26 mouse cellular contexts compared by ENCODE assay signal in genomic region chr14:30046976-30047375, GRCm38 (mm10). TPM values are rescaled to one million over a fixed set of nuclear protein-coding genes. Genes with fewer than 3 reads are reported as not detected.
DNase-seq lines count a peak whose midpoint lies in the region; ATAC-seq and TF ChIP-seq lines count a peak whose summit lies in the region.
"Had no signal": no experiment of that assay in that cellular context is flagged by ENCODE, and none has a peak within 500 bp of the region (broad histone marks: within the 10 kb centered on the region; RNA-seq: fewer than 3 reads in every experiment).

No protein-coding gene starts in this region.

- H3K4me1 ChIP-seq in kidney, adult 2 months (ENCODE audit: control insufficient read depth, insufficient read depth, low read length): peaks cover 18% of the 10 kb centered on the region
- 0 out of 2 replicates have a peak, but pooled peaks cover 7% of the 10 kb centered on the region for H3K4me1 ChIP-seq in kidney, embryonic 14.5 days (ENCODE audit: control insufficient read depth, insufficient read depth, low read length)
- H3K4me1 ChIP-seq: embryonic facial prominence, embryonic 10.5 days; embryonic facial prominence, embryonic 12.5 days had no signal

- peak; percentile 70 for DNase-seq in kidney, adult 11 months
- no peak for DNase-seq in kidney, postnatal 4 days
- DNase-seq in kidney, adult 2 months: peak; percentile 86
- peak; percentile 83 for DNase-seq in kidney, adult 9 months
- DNase-seq in kidney, postnatal 14 days: no peak
- peak; percentile 59 to 67 for DNase-seq in kidney, postnatal 36 days
- no peak for DNase-seq in urinary bladder, postnatal 14 days (ENCODE audit: low spot score)
- DNase-seq: adrenal gland, adult 8-10 months; adrenal gland, postnatal 14 days; adrenal gland, postnatal 36 days; B cell, adult 2 months; cerebellum, adult 11-12 months; cerebellum, adult 2 months; cerebellum, adult 9-10 months; cerebellum, postnatal 10 days; cerebellum, postnatal 25 days had no signal

- no peaks in the 10 kb centered on the region for H3K27me3 ChIP-seq in kidney, adult 2 months (replicated peaks; ENCODE audit: control insufficient read depth, insufficient read depth, low read length)
- H3K27me3 ChIP-seq in kidney, embryonic 14.5 days (ENCODE audit: control insufficient read depth, insufficient read depth, low read length): no peaks in the 10 kb centered on the region
- H3K27me3 ChIP-seq: CH12.LX; embryonic facial prominence, embryonic 12.5 days; forebrain, embryonic 13.5 days; Patski had no signal

- no peak overlapping the region for H3K9ac ChIP-seq in kidney, embryonic 14.5 days (ENCODE audit: low read depth, low read length)
- H3K9ac ChIP-seq: embryonic facial prominence, embryonic 12.5 days; forebrain, embryonic 13.5 days had no signal

- no peaks in the 10 kb centered on the region for H3K9me3 ChIP-seq in kidney, embryonic 14.5 days (ENCODE audit: control insufficient read depth, low read length)
- H3K9me3 ChIP-seq: embryonic facial prominence, embryonic 10.5 days; embryonic facial prominence, embryonic 12.5 days; forebrain, embryonic 13.5 days; G1E had no signal

- WGBS in kidney, adult 2 months: 51% methylated on average over 4 of the region's 4 CpGs
- 88% methylated on average over 4 of the region's 4 CpGs for WGBS in kidney, embryonic 14.5 days

- no peak overlapping the region for H3K4me2 ChIP-seq in kidney, embryonic 14.5 days (replicated peaks; ENCODE audit: low read depth, low read length)
- H3K4me2 ChIP-seq: embryonic facial prominence, embryonic 12.5 days; forebrain, embryonic 13.5 days had no signal

- ATAC-seq in kidney, embryonic 14.5 days (ENCODE audit: low FRiP score, low TSS enrichment): no peak
- ATAC-seq: activated CD4-positive, CD25-positive, alpha-beta regulatory T cell, adult 4 months; CD4-positive, CD25-positive, alpha-beta regulatory T cell, adult 4 months; forebrain, embryonic 13.5 days; Patski had no signal

- H3K4me3 ChIP-seq in kidney, adult 2 months (ENCODE audit: insufficient read depth, low read depth, low read length): no peak overlapping the region
- no peak overlapping the region for H3K4me3 ChIP-seq in kidney, embryonic 14.5 days (ENCODE audit: low read length)
- H3K4me3 ChIP-seq: embryonic facial prominence, embryonic 10.5 days; embryonic facial prominence, embryonic 12.5 days; forebrain, embryonic 13.5 days had no signal

- no peak for TF ChIP-seq CTCF in kidney, adult 2 months (conservative IDR thresholded peaks at IDR 0.05; ENCODE audit: insufficient read depth, insufficient read length, low read depth, low read length)

- no peak overlapping the region for H3K27ac ChIP-seq in kidney, adult 2 months (ENCODE audit: insufficient read depth, low read depth, low read length)
- H3K27ac ChIP-seq in kidney, embryonic 14.5 days (ENCODE audit: low read depth, low read length): no peak overlapping the region
- H3K27ac ChIP-seq: embryonic facial prominence, embryonic 10.5 days; embryonic facial prominence, embryonic 12.5 days; forebrain, embryonic 13.5 days had no signal

- no peak for TF ChIP-seq POLR2A in kidney, adult 2 months (IDR thresholded peaks at IDR 0.05; ENCODE audit: low read depth, low read length)

- no peaks in the 10 kb centered on the region for H3K36me3 ChIP-seq in kidney, adult 2 months (ENCODE audit: control insufficient read depth, insufficient read depth, low read length)
- H3K36me3 ChIP-seq in kidney, embryonic 14.5 days (ENCODE audit: control insufficient read depth, insufficient read depth, low read length): no peaks in the 10 kb centered on the region
- H3K36me3 ChIP-seq: embryonic facial prominence, embryonic 10.5 days; embryonic facial prominence, embryonic 12.5 days; G1E had no signal

RNA-seq across cellular contexts. Expression of gene Chdh, which starts 38.2 kb away (rescaled TPM):
- 112 and 135 TPM in 2 replicates for polyA plus RNA-seq in kidney, adult 2 months (2012; rRNA removed)
- polyA plus RNA-seq in kidney, embryonic 14.5 days (2014; fragmentation: Nextera tagmentation; extraction: Ambion mirVana): 0.87 and 0.89 TPM in 2 replicates
- polyA plus RNA-seq: forebrain, embryonic 11.5 days; G1E had no signal

RNA-seq across cellular contexts. Expression of gene Il17rb, which starts 38.3 kb away (rescaled TPM):
- polyA plus RNA-seq in kidney, adult 2 months (2012; rRNA removed): 6.7 and 7.3 TPM in 2 replicates
- 0.34 and 1.4 TPM in 2 replicates for polyA plus RNA-seq in kidney, embryonic 14.5 days (2014; fragmentation: Nextera tagmentation; extraction: Ambion mirVana)
- polyA plus RNA-seq: G1E had no signal

Comparison
In these comparisons a context has a peak if more than half of its experiments do, and no peak if none do; other contexts are left out.
1. DNase-seq: peak in kidney, adult 11 months (single experiment), kidney, adult 2 months (single experiment), kidney, adult 9 months (single experiment) and kidney, postnatal 36 days (2 of 2); none in kidney, postnatal 4 days (0 of 2), kidney, postnatal 14 days (single experiment) and urinary bladder, postnatal 14 days (single experiment).
2. RNA of gene Chdh, which starts 38.2 kb away (polyA plus RNA-seq): 112 to 135 TPM in kidney, adult 2 months; 0.87 to 0.89 TPM in kidney, embryonic 14.5 days; every median in the first group is over 10 times any median in the second.